Mouse (Mus musculus): Measurements from ENCODE around the gene Anxa1.

Anxa1 gene

DNA sequence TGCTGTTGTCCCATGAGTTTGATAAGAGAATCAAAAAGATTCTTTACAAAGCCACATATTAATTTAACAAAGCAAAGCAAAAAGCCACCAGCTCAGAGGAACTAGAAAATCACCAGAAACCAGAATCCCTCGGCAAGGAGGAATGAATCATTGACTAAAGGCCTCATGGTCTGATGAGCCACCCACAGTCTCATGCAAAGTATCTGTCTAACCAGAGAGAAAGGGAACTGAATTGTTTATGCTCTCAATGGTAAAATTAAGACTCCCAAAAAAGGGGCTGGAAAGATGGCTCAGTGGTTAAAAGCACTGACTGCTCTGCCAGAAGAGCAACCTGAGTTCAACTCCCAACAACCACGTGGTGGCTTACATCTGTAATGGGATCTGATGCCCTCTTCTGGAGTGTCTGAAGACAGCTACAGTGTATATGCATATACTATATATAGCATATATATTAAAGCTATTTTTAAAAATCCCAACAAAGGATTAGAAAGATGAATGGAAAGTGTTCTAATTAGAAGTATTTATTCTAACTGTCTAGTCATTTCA is 9.5 kb downstream of the Anxa1 start:
- no peak for DNase-seq (ENCODE audit: extremely low spot score, low spot score)

DNA sequence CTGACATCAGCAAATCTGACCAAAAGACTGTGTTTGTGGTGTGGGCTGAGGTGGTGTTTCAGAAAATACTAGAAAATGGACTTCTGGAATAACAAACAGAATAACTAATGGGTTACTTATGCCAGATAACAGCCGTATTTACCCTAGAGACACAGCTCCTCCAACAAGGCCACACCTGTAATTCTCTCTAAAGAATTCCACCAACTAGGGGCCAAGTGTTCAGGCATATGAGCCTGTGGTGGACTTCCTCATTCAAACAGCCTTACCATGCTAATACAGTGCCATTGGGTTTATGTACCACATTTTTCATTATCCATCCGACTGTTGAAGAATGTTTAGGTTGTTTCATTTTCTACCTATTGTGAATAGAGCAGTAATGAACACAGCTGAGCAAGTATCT is 20.6 kb downstream of the Anxa1 start:
- DNase-seq (ENCODE audit: extremely low spot score, low spot score) = no peak

DNA sequence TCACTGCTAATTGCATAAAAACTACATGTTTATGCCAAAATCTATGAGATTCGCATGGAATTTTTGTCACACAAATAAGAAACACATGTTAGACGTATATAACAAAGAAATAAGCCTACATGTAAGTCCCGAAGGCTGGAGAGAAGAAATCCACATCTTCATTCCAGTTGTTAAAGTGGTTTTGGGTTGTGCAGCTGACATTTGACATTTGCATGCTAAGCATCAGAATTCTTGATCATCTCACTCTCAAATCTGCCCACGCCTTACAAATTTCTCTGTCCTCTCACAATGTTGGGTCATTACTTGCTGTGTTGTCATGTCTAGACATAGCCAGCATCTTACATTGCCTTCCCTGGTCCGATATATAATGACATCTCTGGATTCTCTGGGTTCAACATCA is 24.2 kb downstream of the Anxa1 start:
- no peak for DNase-seq (ENCODE audit: extremely low spot score, low spot score)

DNA sequence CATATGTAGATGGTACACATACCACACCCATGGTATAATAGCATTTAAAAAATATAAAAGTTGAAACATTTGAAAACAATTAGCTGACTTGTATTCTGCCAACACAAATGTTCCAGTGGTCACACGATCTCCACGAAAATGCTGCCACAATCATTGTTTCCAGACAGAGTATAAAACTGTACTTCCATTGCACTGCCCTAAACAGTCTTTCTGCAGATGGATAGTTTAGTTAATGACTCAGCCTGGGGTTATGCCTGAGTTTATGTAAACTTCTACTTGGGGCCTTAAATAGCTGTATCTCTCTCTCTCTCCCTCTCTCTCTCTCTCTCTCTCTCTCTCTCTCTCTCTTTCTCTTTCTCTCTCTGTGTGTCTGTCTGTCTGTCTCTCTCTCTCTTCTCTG is 24.7 kb downstream of the Anxa1 start:
- no peak for DNase-seq (ENCODE audit: extremely low spot score, low spot score)

DNA sequence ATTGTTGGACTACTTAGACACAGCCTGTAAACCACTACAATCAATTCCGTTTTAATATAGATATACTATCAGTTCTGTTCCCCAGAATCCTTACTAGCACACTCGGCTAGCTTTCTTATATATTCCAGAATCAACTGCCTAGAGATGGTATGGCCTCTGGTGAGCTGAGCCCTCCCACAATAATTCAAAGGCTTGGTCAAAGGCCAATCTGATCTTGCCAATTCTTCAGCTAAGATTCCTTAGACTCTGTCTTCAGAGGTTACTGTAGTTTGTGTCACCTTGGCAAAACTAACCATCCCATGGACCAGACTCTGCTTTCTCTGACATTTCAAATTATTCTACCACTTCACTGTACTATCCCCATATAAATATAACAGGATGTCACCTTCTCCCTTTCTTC is 25.4 kb downstream of the Anxa1 start:
- no peak for DNase-seq (ENCODE audit: extremely low spot score, low spot score)

DNA sequence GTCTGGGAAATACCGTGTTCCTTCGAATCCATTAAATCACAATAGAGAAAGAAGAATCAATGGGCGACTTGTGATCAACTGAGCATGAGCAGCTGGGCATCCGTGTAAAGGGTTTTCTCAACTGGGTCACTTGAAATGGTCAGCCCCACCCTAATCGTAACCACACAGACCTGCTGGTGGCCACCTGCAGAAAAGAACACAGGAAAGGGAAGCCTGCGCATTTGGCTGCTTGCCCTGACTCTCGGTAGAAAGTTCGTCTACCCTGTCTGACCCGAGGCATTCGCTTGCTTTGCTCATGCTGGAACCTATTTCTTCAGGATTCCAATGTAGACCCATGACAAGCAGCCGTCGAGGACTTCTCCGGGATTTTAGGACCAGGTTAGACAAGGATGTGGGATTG is 25.8 kb downstream of the Anxa1 start:
- no peak for DNase-seq (ENCODE audit: extremely low spot score, low spot score)

DNA sequence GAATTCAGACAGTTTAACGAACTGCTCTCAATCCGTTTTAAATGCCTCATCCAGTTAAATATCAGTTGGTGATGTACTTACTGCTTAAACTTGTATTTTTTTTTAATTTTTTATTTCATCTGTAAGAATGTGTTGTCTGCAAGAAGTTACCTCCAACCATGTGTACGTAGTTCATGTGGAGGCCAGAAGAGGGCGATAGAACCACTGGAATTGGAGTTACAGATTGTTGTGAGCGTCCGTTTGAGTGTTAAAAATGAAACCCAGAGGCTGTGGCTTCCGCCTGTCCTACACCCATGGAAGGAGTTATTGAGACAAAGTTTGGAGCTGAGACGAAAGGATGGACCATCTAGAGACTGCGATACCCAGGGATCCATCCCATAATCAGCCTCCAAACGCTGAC is 27.5 kb downstream of the Anxa1 start:
- peak; percentile 21 for DNase-seq (ENCODE audit: extremely low spot score, low spot score)

DNA sequence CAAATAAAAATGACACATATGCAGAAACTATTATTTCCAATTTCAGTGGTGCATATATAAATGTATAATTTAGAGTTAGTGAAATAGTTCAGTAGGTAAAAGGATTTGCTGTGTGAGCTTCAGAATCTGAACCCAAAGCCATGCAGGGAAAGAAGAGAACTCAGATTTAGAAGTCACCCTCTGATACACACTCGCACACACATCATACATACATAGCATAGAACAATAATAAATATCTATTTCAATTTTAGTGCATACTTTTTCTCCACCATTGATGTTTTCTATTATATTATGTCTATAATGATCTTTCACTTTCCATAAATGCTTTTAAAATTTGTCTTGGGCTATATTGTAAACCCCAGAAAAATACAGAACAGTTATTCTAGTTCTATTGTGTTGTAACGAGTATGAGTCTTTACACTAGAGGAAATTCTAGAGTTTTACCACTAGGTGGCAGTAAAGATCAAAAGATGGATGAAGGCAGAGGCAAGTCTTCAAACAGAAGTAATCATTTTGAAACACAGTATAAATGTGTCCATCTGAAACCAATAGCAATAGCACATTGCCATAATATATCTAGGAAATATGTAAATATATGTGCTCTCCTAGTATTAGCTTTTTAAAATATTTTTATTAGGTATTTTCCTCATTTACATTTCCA is 28.7 kb downstream of the Anxa1 start:
- DNase-seq (ENCODE audit: extremely low spot score, low spot score) = no peak

DNA sequence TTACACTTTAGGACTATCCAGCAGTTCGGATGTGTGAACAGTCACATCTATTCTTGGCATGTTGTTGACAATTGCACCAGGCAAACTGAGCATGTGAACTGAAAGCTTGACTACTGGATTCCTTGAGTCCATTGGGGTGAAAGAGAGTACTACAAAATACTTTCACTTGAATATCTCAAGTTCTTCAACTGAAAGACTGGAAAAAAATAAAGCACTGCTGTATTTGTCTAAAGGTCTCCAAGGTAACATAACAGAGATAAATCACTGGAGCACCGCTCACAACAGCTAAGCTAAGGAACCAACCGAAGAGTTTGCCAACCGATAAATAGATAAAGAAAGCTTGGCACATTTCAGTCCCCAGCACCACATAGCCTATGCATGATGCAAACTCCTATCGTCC is 32.1 kb downstream of the Anxa1 start:
- DNase-seq (ENCODE audit: extremely low spot score, low spot score) = no peak

DNA sequence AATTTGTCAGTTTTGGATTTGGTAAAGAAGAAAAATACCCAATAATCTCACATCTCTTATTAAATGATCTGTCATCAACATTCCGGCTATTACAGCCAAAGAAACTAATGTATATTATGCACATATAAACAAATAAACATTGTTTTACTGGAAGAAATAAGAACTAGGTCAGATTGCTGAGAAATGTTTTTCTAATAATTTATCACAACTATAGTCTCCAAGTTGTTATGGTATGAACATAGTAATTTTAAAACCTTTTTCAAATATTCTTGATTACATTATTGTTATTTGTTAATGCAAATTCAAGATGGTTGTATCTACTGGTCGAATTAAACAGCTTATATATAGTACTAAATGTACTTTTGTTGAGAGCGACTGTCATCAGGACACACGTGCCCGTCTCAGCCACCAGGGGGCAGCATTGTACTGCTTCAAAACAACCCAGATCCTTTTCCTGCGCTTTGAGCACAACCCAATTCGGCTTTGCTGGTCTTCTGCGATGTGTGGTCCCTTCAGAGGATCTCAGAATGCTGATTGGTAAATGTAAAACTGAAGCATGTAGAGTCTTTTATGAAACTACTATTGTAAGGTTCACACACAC is 45.3 kb downstream of the Anxa1 start:
- peak; percentile 76 for DNase-seq (ENCODE audit: extremely low spot score, low spot score)

DNA sequence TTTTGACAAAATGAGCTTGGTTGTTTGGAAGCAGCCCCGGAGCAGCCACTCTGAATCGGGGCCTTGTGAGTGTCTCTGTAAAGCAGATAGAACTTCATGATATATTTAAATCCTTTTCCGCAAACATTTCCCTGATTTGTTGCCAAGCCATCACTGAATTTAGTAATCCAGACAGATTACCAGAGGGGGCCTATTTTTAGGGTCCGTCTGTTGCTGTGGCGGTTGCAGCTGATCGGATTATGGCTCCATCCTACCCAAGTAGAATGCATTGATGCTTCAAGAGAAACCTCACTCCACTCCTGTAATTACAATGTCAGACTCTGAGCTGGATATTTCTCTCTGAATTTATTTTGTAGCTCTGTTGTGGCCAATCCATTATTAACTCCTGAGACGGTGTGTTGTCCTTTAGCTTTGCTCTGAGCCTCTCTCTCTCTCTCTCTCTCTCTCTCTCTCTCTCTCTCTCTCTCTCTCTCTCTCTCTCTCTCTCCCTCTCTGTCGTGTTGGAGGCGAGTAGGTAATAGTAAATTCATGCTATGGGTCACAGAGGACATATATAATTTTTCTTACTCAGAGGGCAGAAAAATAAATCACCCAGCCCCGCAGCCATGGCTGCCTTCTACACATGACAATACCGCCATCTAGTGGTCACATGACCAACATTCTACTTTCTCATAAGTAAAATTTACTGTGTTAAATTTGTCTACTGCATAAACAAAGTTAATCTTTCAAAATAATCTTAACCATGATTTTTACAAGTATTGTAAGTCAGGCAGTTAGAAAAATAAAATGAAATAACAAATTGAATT is 46.0 kb downstream of the Anxa1 start:
- peak; percentile 23 for DNase-seq (ENCODE audit: extremely low spot score, low spot score)

DNA sequence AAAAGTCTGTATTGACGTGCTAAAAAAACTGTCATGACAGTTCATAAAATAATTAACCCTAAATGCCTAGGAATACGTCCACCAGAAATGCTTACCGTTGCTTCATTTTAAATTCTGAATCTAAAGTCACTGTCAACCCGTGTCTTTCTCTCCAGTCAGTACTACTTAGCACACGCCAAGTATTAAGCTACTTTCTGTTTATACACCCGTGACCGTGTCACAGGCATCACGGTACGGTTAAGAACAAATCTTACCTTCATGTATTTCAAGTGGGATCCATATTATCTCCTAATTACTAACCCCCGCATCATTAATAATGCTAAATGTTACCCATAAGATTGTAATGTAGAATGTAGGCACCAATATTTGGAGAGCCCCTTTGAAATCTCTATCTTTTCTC is 46.7 kb downstream of the Anxa1 start:
- no peak for DNase-seq (ENCODE audit: extremely low spot score, low spot score)

Data from neural tube, embryonic 10.5 days (tissue).